Mouse (Mus musculus) ES-E14 (cell line): ENCODE data around the gene Map2k7. TPM values are rescaled to one million over a fixed set of nuclear protein-coding genes. Genes with fewer than 3 reads are reported as not detected.

ENCODE experiments used
- DNase-seq: peaks from one replicate; pipeline ENCODE4 v3.0.0-alpha.2; 2013; ENCODE audit warnings: low read depth, low spot score
- H3K27ac ChIP-seq: 2 replicates; pipeline ENCODE4 v1.5.1; 2012; ENCODE audit warnings: low read depth, mild to moderate bottlenecking, low read length, moderate library complexity, mixed read lengths; ENCODE audit not compliant: poor library complexity, insufficient read depth, severe bottlenecking
- H3K36me3 ChIP-seq: 2 replicates; pipeline ENCODE4 v1.6.1; 2012; ENCODE audit warnings: mild to moderate bottlenecking, low read length, moderate library complexity, mixed read lengths; ENCODE audit not compliant: control insufficient read depth, poor library complexity, insufficient read depth, severe bottlenecking
- H3K4me1 ChIP-seq, 2 experiments: fragments of 150-350 bp in 1 of 2; sonication (generic) in 1 of 2; 2 replicates each; pipeline ENCODE4 v1.6.1; 2012; ENCODE audit warnings: low read length in 2 of 2, mild to moderate bottlenecking in 1 of 2, mixed read lengths in 1 of 2; ENCODE audit not compliant: control insufficient read depth in 2 of 2, insufficient read depth in 2 of 2, poor library complexity in 1 of 2
- H3K4me3 ChIP-seq, 2 experiments: fragments of 150-350 bp in 1 of 2; sonication (generic) in 1 of 2; 2 replicates each; pipeline ENCODE4 v1.5.1; 2012; ENCODE audit warnings: low read length in 2 of 2, low read depth in 1 of 2, mild to moderate bottlenecking in 1 of 2, mixed read lengths in 1 of 2; ENCODE audit not compliant: insufficient read depth in 1 of 2, poor library complexity in 1 of 2, severe bottlenecking in 1 of 2
- H3K9ac ChIP-seq: 2 replicates; pipeline ENCODE4 v1.6.1; 2012; ENCODE audit warnings: low read depth, mild to moderate bottlenecking, low read length, mixed read lengths; ENCODE audit not compliant: poor library complexity, insufficient read depth, severe bottlenecking
- H3K9me3 ChIP-seq: fragments of 150-350 bp; sonication (generic); 2 replicates; pipeline ENCODE4 v1.6.1; 2012; ENCODE audit warnings: low read depth, mild to moderate bottlenecking, low read length; ENCODE audit not compliant: control insufficient read depth, insufficient read depth
- CHD2 ChIP-seq: IDR thresholded peaks from 2 replicates; pipeline ENCODE4 v1.6.1; 2014; ENCODE audit warnings: mild to moderate bottlenecking, low read depth, low read length, inconsistent platforms
- HCFC1 ChIP-seq: IDR thresholded peaks from 2 replicates; pipeline ENCODE4 v1.6.1; 2012; ENCODE audit warnings: low read length, inconsistent platforms, borderline replicate concordance; ENCODE audit not compliant: insufficient read depth
- MAFK ChIP-seq: IDR thresholded peaks from 2 replicates; pipeline ENCODE4 v1.6.1; 2014; ENCODE audit warnings: mild to moderate bottlenecking, low read depth, low read length, inconsistent platforms; ENCODE audit not compliant: insufficient read depth
- ZC3H11A ChIP-seq: IDR thresholded peaks from 2 replicates; pipeline ENCODE4 v1.6.1; 2012; ENCODE audit warnings: low read depth, mild to moderate bottlenecking, inconsistent platforms, low read length, borderline replicate concordance
- ZNF384 ChIP-seq: IDR thresholded peaks from 2 replicates; pipeline ENCODE4 v1.6.1; 2012; ENCODE audit warnings: low read depth, low read length, inconsistent platforms
- in situ Hi-C, 2 experiments: fragments of 600-800 bp; cut with MboI; formaldehyde crosslinking; loops; one replicate each; pipeline ENCODE4 v1.15.1; 2025; ENCODE audit warnings: low sequenced_read_pairs in 2 of 2, inconsistent platforms in 1 of 2; ENCODE audit not compliant: unreplicated experiment in 2 of 2
- total RNA-seq: library from RNA; depleted of rRNA; stranded (reverse); fragments of 300-350 nt; gene quantifications from 2 replicates; pipeline ENCODE4 v1.2.3, GENCODE M21; 2012

Gene Map2k7
- total RNA-seq, 1 experiment = 22.0 TPM

- in situ Hi-C loops = no loop called here
- Histone ChIP-seq H3K4me3 (peak within 1 kb of the TSS; percentile 78 to 92), H3K4me1 (peaks cover 3 to 9% of the 10 kb centered on the region in 2 experiments; a peak in 2 of 4 replicates), H3K9ac (peak within 1 kb of the TSS; percentile 70), H3K27ac (peak within 1 kb of the TSS; percentile 30; the same call in 1 of the 2 replicates), H3K9me3 (no peaks in the 10 kb centered on the region), H3K36me3 (peaks cover 33% of the 10 kb centered on the region)
- TF ChIP-seq MAFK (no peak), CHD2 (no peak), HCFC1 (no peak), ZNF384 (no peak), ZC3H11A (no peak)
- DNase-seq = peak; percentile 94
Measured at GRCm38 (mm10) chr8:4259125-4259804, 20.7 kb downstream of the Map2k7 start, which contains the start of gene Ctxn1. Gene Ctxn1, minus strand, starts transcription at chr8:4259274.

- in situ Hi-C loops = no loop called here
- no peaks in the 10 kb centered on the region for H3K9me3 ChIP-seq
- H3K27ac ChIP-seq = no peak overlapping the region
- H3K4me3 ChIP-seq = no peak overlapping the region
- TF ChIP-seq ZNF384 (no peak), HCFC1 (no peak), ZC3H11A (no peak), CHD2 (no peak), MAFK (no peak)
- no peak overlapping the region for H3K9ac ChIP-seq
- DNase-seq = no peak
- H3K4me1 ChIP-seq = peaks cover 3 to 9% of the 10 kb centered on the region in 2 experiments; a peak in 2 of 4 replicates
- H3K36me3 ChIP-seq = peaks cover 36% of the 10 kb centered on the region
Measured at GRCm38 (mm10) chr8:4259805-4260170, 21.2 kb downstream of the Map2k7 start.

DNA sequence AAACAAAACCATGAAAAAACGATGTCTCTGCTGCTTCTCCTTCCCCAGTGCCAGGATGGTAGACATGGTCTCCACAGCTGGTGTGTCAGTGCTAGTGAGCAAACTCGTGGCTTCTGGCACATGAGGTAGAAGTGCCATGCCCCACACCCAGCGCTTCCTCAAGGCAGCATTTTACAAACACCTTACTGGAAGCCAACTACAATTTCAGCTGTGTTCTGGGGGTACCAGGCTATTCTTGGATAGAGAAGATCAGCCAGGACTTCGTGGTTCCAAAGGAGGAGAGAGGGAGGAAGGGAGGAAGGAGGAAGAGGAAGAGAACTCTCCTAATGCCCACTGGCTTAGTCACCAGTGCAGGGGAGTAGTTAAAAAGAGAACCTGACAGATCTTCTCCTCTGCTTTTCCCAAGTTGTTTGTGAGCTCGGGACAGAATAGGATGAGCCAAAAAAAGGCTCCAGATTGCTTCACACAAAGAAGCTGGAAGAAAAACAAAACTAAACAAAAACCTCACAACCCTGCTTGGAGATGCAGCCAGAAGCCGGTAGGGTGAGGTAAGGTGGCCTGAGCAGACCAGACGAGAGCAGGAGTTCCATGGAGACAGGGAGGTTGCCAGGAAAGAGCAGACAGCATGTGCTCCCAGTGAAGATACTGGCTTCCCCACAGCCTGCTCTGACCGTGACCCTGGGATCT, 24.7 kb downstream of the Map2k7 start:
- Histone ChIP-seq H3K4me3 (no peak overlapping the region), H3K9ac (no peak overlapping the region), H3K4me1 (peaks cover 0 to 3% of the 10 kb centered on the region in 2 experiments; a peak in 2 of 4 replicates), H3K9me3 (no peaks in the 10 kb centered on the region), H3K36me3 (peaks cover 60% of the 10 kb centered on the region), H3K27ac (no peak overlapping the region)
- in situ Hi-C loops = no loop called here
- TF ChIP-seq ZC3H11A (no peak), HCFC1 (no peak), ZNF384 (no peak), CHD2 (no peak), MAFK (no peak)
- no peak for DNase-seq

DNA sequence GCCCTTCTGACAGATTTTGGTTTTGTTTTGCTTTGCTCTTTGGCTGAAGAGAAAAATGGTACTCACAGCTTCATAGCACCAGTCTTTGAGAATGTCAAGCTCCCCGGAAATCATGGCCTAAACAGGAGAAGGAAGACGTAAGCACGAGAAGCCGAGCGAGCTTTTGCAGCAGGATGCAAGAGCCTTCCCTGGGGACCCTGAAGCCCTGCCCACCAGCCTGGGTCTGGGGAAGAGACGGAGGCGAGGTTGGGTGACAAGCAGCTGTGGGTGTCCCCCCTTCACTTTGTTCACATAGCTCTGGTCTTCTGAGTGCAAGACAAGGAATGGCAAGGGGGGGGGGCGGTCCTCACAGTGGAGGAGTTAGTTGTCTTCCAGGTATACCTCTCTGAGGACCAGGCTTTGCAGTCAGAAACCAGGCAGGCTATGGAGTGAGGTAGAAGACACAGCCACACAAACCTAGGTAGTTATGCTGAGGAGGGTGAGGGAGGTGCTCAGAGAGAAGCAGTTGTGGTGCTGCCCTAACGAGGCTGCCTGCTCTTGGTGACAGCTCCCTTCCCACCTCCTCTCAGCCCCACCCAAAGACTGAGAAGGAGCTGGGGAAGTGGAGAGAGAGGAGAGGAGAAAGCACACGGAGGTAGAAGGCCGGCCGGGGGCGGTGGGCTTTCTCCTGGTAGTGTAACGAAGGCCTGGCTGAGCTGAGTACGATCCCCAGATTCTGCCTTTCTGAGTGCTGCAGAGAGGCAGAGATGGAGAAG, 26.8 kb downstream of the Map2k7 start:
- no peak for DNase-seq
- H3K9me3 ChIP-seq = no peaks in the 10 kb centered on the region
- in situ Hi-C loops = no loop called here
- H3K4me3 ChIP-seq = no peak overlapping the region
- TF ChIP-seq HCFC1 (no peak), ZC3H11A (no peak), CHD2 (no peak), MAFK (no peak), ZNF384 (no peak)
- H3K9ac ChIP-seq = no peak overlapping the region
- no peak overlapping the region for H3K27ac ChIP-seq
- no peaks in the 10 kb centered on the region for H3K4me1 ChIP-seq
- H3K36me3 ChIP-seq = peaks cover 63% of the 10 kb centered on the region
